Mouse (Mus musculus): ENCODE results near the gene Acsbg1. TPM values are rescaled to one million over a fixed set of nuclear protein-coding genes. Genes with fewer than 3 reads are reported as not detected.

Acsbg1 gene
- total and polyA plus RNA-seq, 3 experiments, result 0.30 to 0.70 (median 0.31) TPM

GRCm38 (mm10) chr9:54568732-54569131 is 92.9 kb downstream of the Acsbg1 start:
- intact Hi-C loops (cut with DNase I), result no loop called here
- Histone ChIP-seq H3K27ac (no peak overlapping the region), H3K36me3 (ENCODE audit: control insufficient read depth, insufficient read depth, low read length) (no peaks in the 10 kb centered on the region), H3K4me3 (no peak overlapping the region), H3K79me2 (replicated peaks; ENCODE audit: control insufficient read depth, insufficient read depth, low read length) (no peaks in the 10 kb centered on the region), H3K9ac (ENCODE audit: low read depth, low read length) (no peak overlapping the region), H3K27me3 (ENCODE audit: control insufficient read depth, insufficient read depth, low read length) (no peaks in the 10 kb centered on the region), H3K4me1 (ENCODE audit: control insufficient read depth, insufficient read depth, low read length) (no peaks in the 10 kb centered on the region)
- 32% methylated on average over 2 of the region's 2 CpGs for WGBS
- no peak for TF ChIP-seq CTCF (IDR thresholded peaks at IDR 0.05)
- no peak for TF ChIP-seq EP300 (IDR thresholded peaks at IDR 0.05; ENCODE audit: insufficient read depth, low read depth, low read length)
- TF ChIP-seq POLR2A (IDR thresholded peaks at IDR 0.05; ENCODE audit: insufficient read depth, low read depth, low read length), result no peak
- DNase-seq, result no peak

- intact Hi-C loops (cut with DNase I), result no loop called here
- Histone ChIP-seq H3K27ac (no peak overlapping the region), H3K4me1 (ENCODE audit: control insufficient read depth, insufficient read depth, low read length) (no peaks in the 10 kb centered on the region), H3K27me3 (ENCODE audit: control insufficient read depth, insufficient read depth, low read length) (no peaks in the 10 kb centered on the region), H3K4me3 (no peak overlapping the region), H3K36me3 (ENCODE audit: control insufficient read depth, insufficient read depth, low read length) (no peaks in the 10 kb centered on the region), H3K9ac (ENCODE audit: low read depth, low read length) (no peak overlapping the region), H3K79me2 (replicated peaks; ENCODE audit: control insufficient read depth, insufficient read depth, low read length) (no peaks in the 10 kb centered on the region)
- DNase-seq, result no peak
- TF ChIP-seq CTCF (IDR thresholded peaks at IDR 0.05), result no peak
- 30% methylated on average over 4 of the region's 4 CpGs for WGBS
Measured at GRCm38 (mm10) chr9:54566958-54567357, 94.7 kb downstream of the Acsbg1 start.

- WGBS, result 84% methylated on average over 8 of the region's 8 CpGs
- no peak for TF ChIP-seq POLR2A (IDR thresholded peaks at IDR 0.05; ENCODE audit: insufficient read depth, low read depth, low read length)
- TF ChIP-seq EP300 (IDR thresholded peaks at IDR 0.05; ENCODE audit: insufficient read depth, low read depth, low read length), result no peak
- TF ChIP-seq CTCF (IDR thresholded peaks at IDR 0.05), result no peak
- H3K27me3 ChIP-seq (ENCODE audit: control insufficient read depth, insufficient read depth, low read length), result no peaks in the 10 kb centered on the region
- H3K27ac ChIP-seq, result no peak overlapping the region
- H3K4me1 ChIP-seq (ENCODE audit: control insufficient read depth, insufficient read depth, low read length), result peaks cover 2% of the 10 kb centered on the region
- H3K9ac ChIP-seq (ENCODE audit: low read depth, low read length), result no peak overlapping the region
- H3K4me3 ChIP-seq, result no peak overlapping the region
- H3K36me3 ChIP-seq (ENCODE audit: control insufficient read depth, insufficient read depth, low read length), result no peaks in the 10 kb centered on the region
- no peak for DNase-seq
- intact Hi-C loops (cut with DNase I), result loop anchor here (2.0 to 5.0 kb wide), 2 partner anchors 26 to 116 kb away; partner anchors contain the start of gene Idh3a
- H3K79me2 ChIP-seq (replicated peaks; ENCODE audit: control insufficient read depth, insufficient read depth, low read length), result no peaks in the 10 kb centered on the region
Measured at GRCm38 (mm10) chr9:54560831-54561601, 100.7 kb downstream of the Acsbg1 start.

GRCm38 (mm10) chr9:54559771-54560471 is 101.7 kb downstream of the Acsbg1 start, which contains the start of gene Cib2:
Gene Cib2, minus strand, starts transcription at chr9:54560218.
- Histone ChIP-seq H3K4me3 (peak within 1 kb of the TSS; percentile 55), H3K36me3 (ENCODE audit: control insufficient read depth, insufficient read depth, low read length) (no peaks in the 10 kb centered on the region), H3K27ac (no peak within 1 kb of the TSS; the same call in 1 of the 2 replicates), H3K4me1 (ENCODE audit: control insufficient read depth, insufficient read depth, low read length) (peaks cover 2% of the 10 kb centered on the region), H3K27me3 (ENCODE audit: control insufficient read depth, insufficient read depth, low read length) (no peaks in the 10 kb centered on the region), H3K79me2 (replicated peaks; ENCODE audit: control insufficient read depth, insufficient read depth, low read length) (no peaks in the 10 kb centered on the region), H3K9ac (ENCODE audit: low read depth, low read length) (peak within 1 kb of the TSS; percentile 66)
- TF ChIP-seq POLR2A (IDR thresholded peaks at IDR 0.05; ENCODE audit: insufficient read depth, low read depth, low read length) (peak; percentile 41; the same call in 1 of the 2 replicates), CTCF (IDR thresholded peaks at IDR 0.05) (peak; percentile 66), EP300 (IDR thresholded peaks at IDR 0.05; ENCODE audit: insufficient read depth, low read depth, low read length) (no peak)
- 3% methylated on average over 52 of the region's 54 CpGs for WGBS
- peak; percentile 81 to 89 for DNase-seq
- intact Hi-C loops (cut with DNase I), result loop anchor here (2.0 to 5.0 kb wide), 2 partner anchors 27 to 117 kb away; partner anchors contain the start of gene Idh3a

GRCm38 (mm10) chr9:54558731-54559130 is 102.9 kb downstream of the Acsbg1 start:
- TF ChIP-seq EP300 (IDR thresholded peaks at IDR 0.05; ENCODE audit: insufficient read depth, low read depth, low read length) (no peak), POLR2A (IDR thresholded peaks at IDR 0.05; ENCODE audit: insufficient read depth, low read depth, low read length) (no peak), CTCF (IDR thresholded peaks at IDR 0.05) (no peak)
- no peaks in the 10 kb centered on the region for H3K79me2 ChIP-seq (replicated peaks; ENCODE audit: control insufficient read depth, insufficient read depth, low read length)
- H3K9ac ChIP-seq (ENCODE audit: low read depth, low read length), result no peak overlapping the region
- H3K36me3 ChIP-seq (ENCODE audit: control insufficient read depth, insufficient read depth, low read length), result no peaks in the 10 kb centered on the region
- intact Hi-C loops (cut with DNase I), result no loop called here
- DNase-seq, result no peak
- peaks cover 2% of the 10 kb centered on the region for H3K4me1 ChIP-seq (ENCODE audit: control insufficient read depth, insufficient read depth, low read length)
- no peaks in the 10 kb centered on the region for H3K27me3 ChIP-seq (ENCODE audit: control insufficient read depth, insufficient read depth, low read length)
- H3K4me3 ChIP-seq, result no peak overlapping the region
- H3K27ac ChIP-seq, result no peak overlapping the region
- WGBS, result 81% methylated on average over 8 of the region's 8 CpGs

GRCm38 (mm10) chr9:54555044-54555443 is 106.6 kb downstream of the Acsbg1 start:
- Histone ChIP-seq H3K4me3 (no peak overlapping the region), H3K27me3 (ENCODE audit: control insufficient read depth, insufficient read depth, low read length) (no peaks in the 10 kb centered on the region), H3K79me2 (replicated peaks; ENCODE audit: control insufficient read depth, insufficient read depth, low read length) (no peaks in the 10 kb centered on the region), H3K4me1 (ENCODE audit: control insufficient read depth, insufficient read depth, low read length) (no peaks in the 10 kb centered on the region), H3K27ac (no peak overlapping the region), H3K36me3 (ENCODE audit: control insufficient read depth, insufficient read depth, low read length) (no peaks in the 10 kb centered on the region), H3K9ac (ENCODE audit: low read depth, low read length) (no peak overlapping the region)
- 77% methylated on average over 2 of the region's 2 CpGs for WGBS
- intact Hi-C loops (cut with DNase I), result no loop called here
- DNase-seq, result no peak
- TF ChIP-seq EP300 (IDR thresholded peaks at IDR 0.05; ENCODE audit: insufficient read depth, low read depth, low read length) (no peak), CTCF (IDR thresholded peaks at IDR 0.05) (no peak), POLR2A (IDR thresholded peaks at IDR 0.05; ENCODE audit: insufficient read depth, low read depth, low read length) (no peak)

Small RNA genes lying within 50 kb of the gene (microRNA-seq; reads per million reads assigned to microRNA genes)
- gene Mir5710, result 1.5 to 2.8 reads per million in 2 experiments

Other genes with a start within 250 kb of the Acsbg1 start
- gene Dmxl2, start 160.2 kb downstream of the Acsbg1 start, total RNA-seq (2021), result 10 to 100 TPM; 20.6 to 27.6 TPM
- gene Dmxl2, start 160.2 kb downstream of the Acsbg1 start, polyA plus RNA-seq (2012; rRNA removed), result 6.7 and 9.8 TPM in 2 replicates
- gene Sh2d7, start 122.9 kb downstream of the Acsbg1 start, total RNA-seq (2021), result not detected
- gene Sh2d7, start 122.9 kb downstream of the Acsbg1 start, polyA plus RNA-seq (2012; rRNA removed), result 0.08 TPM in 1 of 2 replicates, not detected in the other
- 1 to 10 TPM; 2.1 TPM for gene Cib2, start 101.7 kb downstream of the Acsbg1 start, total RNA-seq (2021)
- gene Cib2, start 101.7 kb downstream of the Acsbg1 start, polyA plus RNA-seq (2012; rRNA removed), result 4.1 and 5.9 TPM in 2 replicates
- gene Idh3a, start 75.5 kb downstream of the Acsbg1 start, total RNA-seq (2021), result 100 to 1,000 TPM; 507 to 582 TPM
- gene Idh3a, start 75.5 kb downstream of the Acsbg1 start, polyA plus RNA-seq (2012; rRNA removed), result 367 and 618 TPM in 2 replicates
- gene Dnaja4, start 37.0 kb upstream of the Acsbg1 start, total RNA-seq (2021), result 10 to 100 TPM; 81.9 to 85.5 TPM
- 39.1 and 69.8 TPM in 2 replicates for gene Dnaja4, start 37.0 kb upstream of the Acsbg1 start, polyA plus RNA-seq (2012; rRNA removed)
- gene Wdr61, start 72.6 kb upstream of the Acsbg1 start, total RNA-seq (2021), result 10 to 100 TPM; 29.0 to 29.6 TPM
- 21.3 and 37.7 TPM in 2 replicates for gene Wdr61, start 72.6 kb upstream of the Acsbg1 start, polyA plus RNA-seq (2012; rRNA removed)
- not detected for gene Crabp1, start 102.9 kb upstream of the Acsbg1 start, total RNA-seq (2021)
- gene Crabp1, start 102.9 kb upstream of the Acsbg1 start, polyA plus RNA-seq (2012; rRNA removed), result 0.23 TPM in 1 of 2 replicates, not detected in the other
- 10 to 100 TPM; 23.5 to 26.7 TPM for gene Ireb2, start 201.9 kb upstream of the Acsbg1 start, total RNA-seq (2021)
- 4.7 and 10.9 TPM in 2 replicates for gene Ireb2, start 201.9 kb upstream of the Acsbg1 start, polyA plus RNA-seq (2012; rRNA removed)

All from heart, adult 2 months (tissue).